Mouse (Mus musculus): ENCODE measurements around the gene Fam169b. TPM values are rescaled to one million over a fixed set of nuclear protein-coding genes. Genes with fewer than 3 reads are reported as not detected.

Fam169b gene
- polyA plus RNA-seq, 1 experiment from 2014 or later, result 0.18 TPM

DNA sequence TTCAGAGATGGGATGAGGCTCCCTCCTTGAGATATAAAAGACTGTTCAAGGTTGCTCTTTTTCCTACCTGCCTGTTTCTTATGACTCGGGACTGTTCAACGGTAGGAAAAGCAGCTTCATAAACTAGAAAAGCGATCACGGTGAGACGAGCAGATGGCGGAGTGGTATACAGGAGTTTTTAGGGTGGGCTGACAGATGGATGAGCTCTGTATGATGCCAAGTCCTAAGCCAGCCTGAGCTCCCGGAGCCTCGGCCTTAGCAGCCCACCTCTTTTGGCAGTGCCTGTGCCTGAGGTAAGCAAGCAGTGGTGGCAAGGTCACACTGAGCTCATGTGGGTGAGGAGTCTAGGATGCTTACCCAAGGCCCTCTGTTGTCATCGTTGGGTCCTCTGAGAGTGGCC is 42.8 kb upstream of the Fam169b start:
- Histone ChIP-seq H3K9me3 (ENCODE audit: control insufficient read depth) (no peaks in the 10 kb centered on the region), H3K4me3 (ENCODE audit: low read depth, low read length) (no peak overlapping the region), H3K27me3 (replicated peaks; ENCODE audit: control insufficient read depth, insufficient read depth, low read length) (no peaks in the 10 kb centered on the region), H3K9ac (ENCODE audit: low read depth, low read length) (no peak overlapping the region), H3K4me2 (replicated peaks; ENCODE audit: low read depth) (no peak overlapping the region), H3K36me3 (ENCODE audit: control insufficient read depth, insufficient read depth) (peaks cover 17% of the 10 kb centered on the region; the same call in 1 of the 2 replicates), H3K27ac (ENCODE audit: low read depth, low read length) (no peak overlapping the region), H3K4me1 (replicated peaks; ENCODE audit: control insufficient read depth, insufficient read depth, low read length) (no peaks in the 10 kb centered on the region)
- ATAC-seq, result no peak
- no peak for TF ChIP-seq CTCF (IDR thresholded peaks at IDR 0.05; ENCODE audit: low read depth)
- 89% methylated on average over 9 of the region's 9 CpGs for WGBS

DNA sequence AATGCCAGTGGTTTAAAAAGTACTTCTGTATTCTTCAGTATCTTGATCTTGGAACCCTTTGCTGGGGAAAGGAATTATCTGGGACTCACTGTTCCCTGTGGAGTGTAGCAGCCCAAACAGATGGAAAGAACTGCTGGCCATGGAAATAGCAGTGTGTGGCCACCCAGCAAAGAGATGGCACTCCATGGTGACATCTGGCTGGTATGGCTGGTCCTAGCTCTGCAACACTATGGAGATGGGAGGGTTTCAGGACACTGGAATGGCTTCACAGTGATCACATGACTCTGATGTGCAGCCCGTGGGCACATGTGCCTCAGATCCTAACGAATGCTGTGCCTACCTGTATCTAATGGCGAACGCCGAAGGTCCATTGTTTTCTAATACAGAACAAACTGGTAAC is 41.1 kb upstream of the Fam169b start:
- Histone ChIP-seq H3K9ac (ENCODE audit: low read depth, low read length) (no peak overlapping the region), H3K27me3 (replicated peaks; ENCODE audit: control insufficient read depth, insufficient read depth, low read length) (no peaks in the 10 kb centered on the region), H3K4me2 (replicated peaks; ENCODE audit: low read depth) (no peak overlapping the region), H3K36me3 (ENCODE audit: control insufficient read depth, insufficient read depth) (peaks cover 4% of the 10 kb centered on the region; the same call in 1 of the 2 replicates), H3K4me1 (replicated peaks; ENCODE audit: control insufficient read depth, insufficient read depth, low read length) (no peaks in the 10 kb centered on the region), H3K9me3 (ENCODE audit: control insufficient read depth) (no peaks in the 10 kb centered on the region), H3K4me3 (ENCODE audit: low read depth, low read length) (no peak overlapping the region), H3K27ac (ENCODE audit: low read depth, low read length) (no peak overlapping the region)
- no peak for TF ChIP-seq CTCF (IDR thresholded peaks at IDR 0.05; ENCODE audit: low read depth)
- ATAC-seq, result no peak
- 93% methylated on average over 5 of the region's 5 CpGs for WGBS

- Histone ChIP-seq H3K27me3 (replicated peaks; ENCODE audit: control insufficient read depth, insufficient read depth, low read length) (no peaks in the 10 kb centered on the region), H3K4me1 (replicated peaks; ENCODE audit: control insufficient read depth, insufficient read depth, low read length) (no peaks in the 10 kb centered on the region), H3K4me2 (replicated peaks; ENCODE audit: low read depth) (no peak overlapping the region), H3K27ac (ENCODE audit: low read depth, low read length) (no peak overlapping the region), H3K4me3 (ENCODE audit: low read depth, low read length) (no peak overlapping the region), H3K36me3 (ENCODE audit: control insufficient read depth, insufficient read depth) (peaks cover 4% of the 10 kb centered on the region; the same call in 1 of the 2 replicates), H3K9me3 (ENCODE audit: control insufficient read depth) (no peaks in the 10 kb centered on the region), H3K9ac (ENCODE audit: low read depth, low read length) (no peak overlapping the region)
- 25% methylated on average over 13 of the region's 13 CpGs for WGBS
- ATAC-seq, result no peak
- no peak for TF ChIP-seq CTCF (IDR thresholded peaks at IDR 0.05; ENCODE audit: low read depth)
Observed at GRCm38 (mm10) chr7:68233619-68234223, 39.9 kb upstream of the Fam169b start.

- Histone ChIP-seq H3K36me3 (ENCODE audit: control insufficient read depth, insufficient read depth) (no peaks in the 10 kb centered on the region; the same call in 1 of the 2 replicates), H3K4me1 (replicated peaks; ENCODE audit: control insufficient read depth, insufficient read depth, low read length) (no peaks in the 10 kb centered on the region), H3K9me3 (ENCODE audit: control insufficient read depth) (no peaks in the 10 kb centered on the region), H3K27ac (ENCODE audit: low read depth, low read length) (no peak overlapping the region), H3K9ac (ENCODE audit: low read depth, low read length) (no peak overlapping the region), H3K4me3 (ENCODE audit: low read depth, low read length) (no peak overlapping the region), H3K4me2 (replicated peaks; ENCODE audit: low read depth) (no peak overlapping the region), H3K27me3 (replicated peaks; ENCODE audit: control insufficient read depth, insufficient read depth, low read length) (no peaks in the 10 kb centered on the region)
- WGBS, result 79% methylated on average over 8 of the region's 8 CpGs
- no peak for ATAC-seq
- TF ChIP-seq CTCF (IDR thresholded peaks at IDR 0.05; ENCODE audit: low read depth), result no peak
Observed at GRCm38 (mm10) chr7:68236817-68237216, 36.8 kb upstream of the Fam169b start.

DNA sequence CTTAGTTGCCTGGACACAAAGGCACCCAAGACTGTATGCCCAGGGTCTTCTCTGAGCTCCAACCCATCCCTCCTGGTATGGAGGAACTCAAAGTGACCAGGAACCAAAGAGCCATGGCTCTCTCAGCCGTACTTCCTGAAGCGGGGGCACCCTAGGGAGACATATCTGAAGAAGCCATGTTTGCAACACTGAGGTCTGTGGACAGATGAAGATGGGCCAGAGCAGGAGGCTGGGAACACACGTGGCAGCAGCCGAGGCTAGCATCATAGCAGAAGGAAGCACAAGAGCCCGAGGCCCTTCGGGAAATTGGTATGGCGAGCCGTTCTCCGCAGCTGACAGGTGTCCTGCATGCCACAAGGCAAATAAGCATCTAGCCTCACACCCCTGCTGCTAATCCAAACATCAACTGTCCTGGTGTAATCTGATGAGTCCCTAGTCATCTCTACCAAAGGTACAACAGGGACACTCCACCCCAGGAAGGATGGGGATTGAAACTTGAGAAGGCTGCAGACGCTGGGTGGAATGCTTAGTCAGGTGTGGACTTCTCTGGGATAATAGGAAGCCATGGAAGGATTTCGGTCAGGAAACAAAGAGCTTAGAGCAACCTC is 34.3 kb upstream of the Fam169b start:
- Histone ChIP-seq H3K4me2 (replicated peaks; ENCODE audit: low read depth) (no peak overlapping the region), H3K9me3 (ENCODE audit: control insufficient read depth) (no peaks in the 10 kb centered on the region), H3K4me3 (ENCODE audit: low read depth, low read length) (no peak overlapping the region), H3K9ac (ENCODE audit: low read depth, low read length) (no peak overlapping the region), H3K27ac (ENCODE audit: low read depth, low read length) (no peak overlapping the region), H3K36me3 (ENCODE audit: control insufficient read depth, insufficient read depth) (no peaks in the 10 kb centered on the region), H3K4me1 (replicated peaks; ENCODE audit: control insufficient read depth, insufficient read depth, low read length) (no peaks in the 10 kb centered on the region), H3K27me3 (replicated peaks; ENCODE audit: control insufficient read depth, insufficient read depth, low read length) (no peaks in the 10 kb centered on the region)
- TF ChIP-seq CTCF (IDR thresholded peaks at IDR 0.05; ENCODE audit: low read depth), result no peak
- no peak for ATAC-seq
- 54% methylated on average over 11 of the region's 11 CpGs for WGBS

DNA sequence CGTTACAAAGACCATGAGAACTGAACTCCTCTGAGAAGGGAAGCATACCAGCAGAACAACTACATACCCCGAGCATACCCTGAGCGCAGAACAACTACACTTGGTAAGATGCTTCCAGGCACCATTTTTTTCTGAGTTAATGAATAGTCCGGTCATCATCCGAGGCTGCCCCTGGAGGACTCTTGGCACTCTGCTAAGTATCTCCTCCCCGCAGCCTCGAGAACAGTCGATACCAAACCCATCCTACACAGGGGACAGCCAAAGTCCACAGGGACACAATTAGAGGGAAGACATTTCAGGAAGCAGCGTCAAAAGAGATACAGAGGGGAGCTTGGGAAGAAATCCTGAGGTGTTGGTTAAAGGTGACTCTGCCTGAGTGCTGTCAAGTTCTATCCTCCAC is 32.4 kb upstream of the Fam169b start:
- 69% methylated on average over 9 of the region's 9 CpGs for whole genome bisulfite sequencing
- Histone ChIP-seq H3K4me2 (replicated peaks; ENCODE audit: low read depth) (no peak overlapping the region), H3K9me3 (ENCODE audit: control insufficient read depth) (no peaks in the 10 kb centered on the region), H3K9ac (ENCODE audit: low read depth, low read length) (no peak overlapping the region), H3K27ac (ENCODE audit: low read depth, low read length) (no peak overlapping the region), H3K36me3 (ENCODE audit: control insufficient read depth, insufficient read depth) (no peaks in the 10 kb centered on the region), H3K4me3 (ENCODE audit: low read depth, low read length) (no peak overlapping the region), H3K4me1 (replicated peaks; ENCODE audit: control insufficient read depth, insufficient read depth, low read length) (no peaks in the 10 kb centered on the region), H3K27me3 (replicated peaks; ENCODE audit: control insufficient read depth, insufficient read depth, low read length) (no peaks in the 10 kb centered on the region)
- no peak for TF ChIP-seq CTCF (IDR thresholded peaks at IDR 0.05; ENCODE audit: low read depth)
- ATAC-seq, result no peak
